Mouse (Mus musculus): Measurements from ENCODE around the gene Olfr1308.

The Olfr1308 gene

DNA sequence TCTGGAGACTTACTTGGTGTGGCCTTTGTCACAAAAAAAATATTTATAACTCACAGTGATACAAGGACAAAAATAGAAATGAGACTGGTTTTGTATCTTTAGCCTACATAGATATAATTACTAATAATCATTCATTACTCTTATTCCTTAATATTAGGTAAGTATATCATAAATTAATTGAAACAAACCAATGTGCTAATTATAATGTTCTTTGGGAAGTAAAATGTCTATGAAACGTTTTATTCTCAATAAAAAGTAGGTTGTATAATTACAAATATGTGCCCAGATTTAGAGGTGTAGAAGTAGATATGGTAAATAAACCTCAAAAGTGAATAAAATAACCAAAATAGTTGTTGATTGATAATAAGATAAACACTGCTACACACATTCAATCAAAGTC is at the start of gene Olfr1308:
Gene Olfr1308 (minus strand): TSS at position 101 of the 400 bp plus-strand sequence.
- DNase-seq (ENCODE audit: low read depth), result no peak

DNA sequence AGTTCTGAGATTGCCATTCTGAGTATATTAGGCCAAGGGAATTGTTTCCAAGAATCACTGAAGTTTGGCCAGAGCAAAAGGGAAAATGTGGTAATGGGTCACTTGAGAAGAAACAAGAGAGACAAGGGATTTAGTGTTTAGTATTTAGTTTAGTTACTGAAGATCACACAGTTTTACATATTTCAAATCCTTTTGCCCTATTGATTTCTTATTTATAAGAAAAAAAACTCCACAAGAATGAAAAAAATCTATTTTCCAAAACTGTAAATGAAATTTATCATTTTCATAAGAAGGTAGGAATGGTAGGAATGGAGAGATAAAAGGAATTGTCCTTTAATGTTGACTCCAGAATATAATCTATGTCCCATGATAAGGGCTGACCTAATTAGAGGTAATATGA is 47.9 kb upstream of the Olfr1308 start, which contains the start of gene Olfr1310:
Gene Olfr1310 (minus strand): TSS at position 101 of the 400 bp plus-strand sequence.
- no peak for DNase-seq (ENCODE audit: low read depth)

DNA sequence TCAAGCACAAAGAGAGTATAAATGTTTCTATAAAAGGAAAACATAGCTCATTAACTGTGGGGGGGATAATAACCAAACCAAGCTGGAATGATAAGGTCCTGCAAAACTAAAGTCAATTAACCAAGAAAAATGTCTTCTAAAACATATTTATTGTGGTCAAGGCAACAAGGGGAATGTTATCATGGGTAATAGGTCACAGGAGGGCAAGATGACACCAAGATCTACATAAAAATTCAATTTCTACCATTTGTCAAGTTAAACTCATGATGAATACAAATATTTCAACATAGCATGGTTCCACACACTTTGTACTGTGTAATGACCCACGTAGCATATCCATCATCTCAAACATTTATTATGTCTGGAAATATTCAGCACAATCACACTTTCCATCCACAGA is 25.4 kb upstream of the Olfr1308 start, which contains the start of gene Olfr1309:
Gene Olfr1309 (minus strand): TSS at position 101 of the 400 bp plus-strand sequence.
- no peak for DNase-seq (ENCODE audit: low read depth)

DNA sequence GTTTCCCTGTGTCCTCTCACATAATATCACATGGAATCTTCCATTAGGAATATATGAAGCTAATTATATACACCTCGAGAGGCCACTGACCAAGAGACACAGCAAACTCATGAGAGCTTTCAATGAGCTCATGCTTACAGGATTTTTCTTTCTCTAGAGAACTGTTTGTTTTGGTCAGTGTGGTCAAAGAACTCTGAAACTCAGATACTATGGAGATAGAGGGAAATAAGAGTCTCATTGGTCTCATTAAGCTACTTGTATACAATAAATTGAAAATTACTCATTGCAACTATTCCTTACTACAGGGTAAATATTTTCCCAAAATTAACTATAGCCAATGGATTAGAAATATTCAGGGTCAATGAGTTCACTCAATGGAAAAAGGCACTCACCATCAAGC is 15.4 kb downstream of the Olfr1308 start, which contains the start of gene Olfr1307:
Gene Olfr1307 (minus strand): TSS at position 101 of the 400 bp plus-strand sequence.
- no peak for DNase-seq (ENCODE audit: low read depth)

DNA sequence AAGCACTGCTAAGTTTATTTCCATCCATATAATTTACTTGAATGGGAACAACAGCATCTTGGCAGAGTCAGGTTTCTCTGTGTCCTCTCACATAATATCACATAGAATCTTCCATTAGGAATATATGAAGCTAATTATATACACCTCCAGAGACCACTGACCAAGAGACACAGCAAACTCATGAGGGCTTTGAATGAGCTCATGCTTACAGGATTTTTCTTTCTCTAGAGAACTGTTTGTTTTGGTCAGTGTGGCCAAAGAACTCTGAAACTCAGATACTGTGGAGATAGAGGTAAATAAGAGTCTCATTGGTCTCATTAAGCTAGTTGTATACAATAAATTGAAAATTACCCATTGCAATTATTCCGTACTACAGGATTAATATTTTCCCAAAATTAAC is 48.6 kb downstream of the Olfr1308 start, which contains the start of gene Olfr1306:
Gene Olfr1306 (minus strand): TSS at position 101 of the 400 bp plus-strand sequence.
- no peak for DNase-seq (ENCODE audit: low read depth)

Measured in NIH3T3 (cell line).